Mouse (Mus musculus) liver, adult 2 months (tissue): ENCODE measurements around the gene Tab1. TPM values are rescaled to one million over a fixed set of nuclear protein-coding genes. Genes with fewer than 3 reads are reported as not detected.

ENCODE experiments used
- DNase-seq: peaks from one replicate; pipeline ENCODE4 v3.0.0-alpha.2; 2011; ENCODE audit warnings: low read depth, low spot score; ENCODE audit errors: extremely low read depth
- H3K27ac ChIP-seq: fragments of 200-500 bp; replicated peaks from 2 replicates; pipeline ENCODE4 v1.5.1; 2012; ENCODE audit warnings: low read depth, mild to moderate bottlenecking, control low read depth, inconsistent platforms, low read length; ENCODE audit not compliant: insufficient read depth
- H3K27me3 ChIP-seq: fragments of 200-500 bp; 2 replicates; pipeline ENCODE4 v1.6.1; 2012; ENCODE audit warnings: mild to moderate bottlenecking, moderate library complexity, low read length, inconsistent platforms; ENCODE audit not compliant: control insufficient read depth, insufficient read depth
- H3K36me3 ChIP-seq: fragments of 200-500 bp; 2 replicates; pipeline ENCODE4 v1.6.1; 2012; ENCODE audit warnings: low read length, inconsistent platforms; ENCODE audit not compliant: control insufficient read depth, insufficient read depth
- H3K4me1 ChIP-seq: fragments of 200-500 bp; 2 replicates; pipeline ENCODE4 v1.6.1; 2011; ENCODE audit warnings: low read length; ENCODE audit not compliant: control insufficient read depth, insufficient read depth
- H3K4me3 ChIP-seq: fragments of 200-500 bp; 2 replicates; pipeline ENCODE4 v1.5.1; 2011; ENCODE audit warnings: low read depth, mild to moderate bottlenecking, control low read depth, low read length, moderate library complexity; ENCODE audit not compliant: insufficient read depth
- H3K79me2 ChIP-seq: fragments of 200-500 bp; 2 replicates; pipeline ENCODE4 v1.6.1; 2012; ENCODE audit warnings: inconsistent platforms, mild to moderate bottlenecking, low read length, moderate library complexity; ENCODE audit not compliant: control insufficient read depth, insufficient read depth
- H3K9ac ChIP-seq: fragments of 200-500 bp; 2 replicates; pipeline ENCODE4 v1.6.1; 2012; ENCODE audit warnings: low read depth, mild to moderate bottlenecking, control low read depth, inconsistent platforms, low read length
- CTCF ChIP-seq: fragments of 200-500 bp; IDR thresholded peaks from 2 replicates; pipeline ENCODE4 v1.5.1; 2011; ENCODE audit warnings: low read depth, low read length, control low read depth
- POLR2A ChIP-seq: fragments of 200-500 bp; IDR thresholded peaks from 2 replicates; pipeline ENCODE4 v1.6.1; 2011; ENCODE audit warnings: low read length, control low read depth; ENCODE audit not compliant: insufficient read depth; ENCODE audit errors: extremely low read depth
- WGBS: fragments of 180-500 bp; shearing (Covaris S2); methylation state at CpG from one replicate; pipeline ENCODE4 v1.1.7; 2018; 5-methylcytosine and 5-hydroxymethylcytosine counted together
- polyA plus RNA-seq: library from polyadenylated mRNA; depleted of rRNA; stranded (reverse); fragments of >200 nt; gene quantifications from 2 replicates; pipeline ENCODE4 v1.2.3, GENCODE M21; 2012
- total RNA-seq: library from RNA; depleted of rRNA; stranded (reverse); fragments of >200 nt; gene quantifications from 2 replicates; pipeline ENCODE4 v1.2.3, GENCODE M21; 2014

Tab1 gene
- total and polyA plus RNA-seq, 2 experiments: 4.1 to 5.0 TPM

DNA sequence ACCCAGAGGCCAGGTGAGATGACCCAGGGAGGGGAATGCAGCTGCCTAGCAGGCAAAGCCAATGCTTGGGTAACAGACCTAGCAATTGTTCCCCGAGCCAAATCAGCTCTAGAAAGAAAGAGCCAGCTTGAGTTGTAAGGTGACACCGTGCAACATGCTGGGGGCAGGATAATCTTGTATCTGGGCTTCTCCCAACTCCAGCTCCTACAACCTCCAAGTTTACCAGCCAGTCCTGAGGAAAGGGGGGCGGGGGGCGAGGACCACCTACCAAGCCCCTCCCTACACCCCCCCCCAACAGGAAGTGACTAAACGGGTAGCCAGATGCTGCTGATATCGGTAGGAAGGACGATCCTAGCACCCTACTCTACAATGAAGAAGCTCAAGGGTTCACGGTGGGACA, 38.4 kb downstream of the Tab1 start:
- TF ChIP-seq CTCF (no peak), POLR2A (no peak)

DNA sequence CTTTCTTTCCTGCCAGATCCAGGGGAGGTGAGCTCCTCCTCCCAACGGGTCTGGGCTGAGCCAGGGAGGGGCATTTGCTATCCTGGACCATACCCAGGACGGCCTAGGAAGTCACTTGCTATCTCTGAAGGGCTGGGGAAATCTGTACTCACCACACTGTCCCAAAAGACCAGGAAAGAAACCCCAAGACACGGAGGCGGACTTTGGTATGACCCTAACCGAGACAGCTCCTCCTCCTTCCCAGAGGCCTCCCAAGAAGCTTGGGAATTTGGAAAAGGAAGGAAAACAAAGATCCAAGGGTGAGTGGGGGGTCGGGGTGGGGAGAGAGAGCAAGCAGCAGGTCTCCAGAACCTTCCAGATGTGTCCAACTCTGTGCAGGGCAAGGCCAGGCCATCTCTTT, 38.9 kb downstream of the Tab1 start:
- Histone ChIP-seq H3K9ac (no peak overlapping the region), H3K27ac (no peak overlapping the region), H3K4me3 (no peak overlapping the region), H3K36me3 (no peaks in the 10 kb centered on the region), H3K4me1 (no peaks in the 10 kb centered on the region), H3K79me2 (no peaks in the 10 kb centered on the region), H3K27me3 (peaks cover 8% of the 10 kb centered on the region)
- no peak for DNase-seq
- no peak for TF ChIP-seq POLR2A
- TF ChIP-seq CTCF: no peak
- WGBS: 61% methylated on average over 6 of the region's 6 CpGs

More for the DNA sequence above, 38.4 kb downstream of the Tab1 start:
- Histone ChIP-seq H3K79me2 (no peaks in the 10 kb centered on the region), H3K4me1 (no peaks in the 10 kb centered on the region), H3K27ac (no peak overlapping the region), H3K36me3 (no peaks in the 10 kb centered on the region), H3K27me3 (peaks cover 8% of the 10 kb centered on the region), H3K4me3 (no peak overlapping the region), H3K9ac (no peak overlapping the region)
- DNase-seq: no peak
- 43% methylated on average over 8 of the region's 8 CpGs for WGBS

DNA sequence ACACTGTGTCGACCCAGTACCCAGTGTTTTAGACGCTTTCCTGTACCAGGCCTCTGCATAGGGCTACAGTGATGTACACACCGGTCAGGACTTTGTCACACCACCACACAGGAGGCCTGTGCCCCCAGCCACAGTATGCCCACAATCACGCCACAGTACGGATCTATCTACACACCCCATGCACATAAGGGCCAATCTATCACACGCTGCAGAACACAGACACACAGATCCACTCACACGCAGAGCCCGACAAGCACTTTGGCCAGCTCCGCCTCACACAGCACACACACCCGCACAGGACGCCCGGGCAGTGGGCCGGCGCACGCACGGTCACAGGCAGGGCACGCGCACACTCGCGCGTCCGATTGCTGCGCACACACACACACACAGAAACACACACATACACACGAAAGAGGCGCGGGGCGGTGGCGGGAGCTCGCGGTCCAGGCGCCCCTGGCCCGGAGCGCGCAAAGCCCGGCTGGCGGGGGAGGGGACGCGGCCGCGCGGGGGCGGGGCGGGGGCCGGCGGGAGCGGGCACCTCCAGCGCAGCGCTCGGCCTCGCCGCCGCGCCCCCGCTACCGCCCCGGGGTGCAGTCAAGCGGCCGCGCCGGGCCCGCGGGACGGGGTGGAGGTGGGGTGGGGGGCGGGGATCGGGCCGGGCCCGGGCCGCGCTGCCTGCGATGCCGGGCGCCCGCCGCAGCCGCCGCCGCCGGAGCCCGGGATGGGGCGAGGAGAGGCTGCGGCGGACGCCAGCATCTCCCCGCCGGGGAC, 40.3 kb downstream of the Tab1 start, which contains the start of gene Mgat3:
Gene Mgat3, plus strand, starts transcription at position 721 of the 771 bp plus-strand sequence.
- 4% methylated on average over 57 of the region's 85 CpGs for WGBS
- H3K4me3 ChIP-seq: peak within 1 kb of the TSS; percentile 49
- H3K79me2 ChIP-seq: no peaks in the 10 kb centered on the region
- no peaks in the 10 kb centered on the region for H3K4me1 ChIP-seq
- H3K36me3 ChIP-seq: no peaks in the 10 kb centered on the region
- no peak for DNase-seq
- H3K27ac ChIP-seq: no peak within 1 kb of the TSS
- peaks cover 8% of the 10 kb centered on the region for H3K27me3 ChIP-seq
- peak within 1 kb of the TSS; percentile 35 for H3K9ac ChIP-seq
- no peak for TF ChIP-seq POLR2A
- no peak for TF ChIP-seq CTCF

DNA sequence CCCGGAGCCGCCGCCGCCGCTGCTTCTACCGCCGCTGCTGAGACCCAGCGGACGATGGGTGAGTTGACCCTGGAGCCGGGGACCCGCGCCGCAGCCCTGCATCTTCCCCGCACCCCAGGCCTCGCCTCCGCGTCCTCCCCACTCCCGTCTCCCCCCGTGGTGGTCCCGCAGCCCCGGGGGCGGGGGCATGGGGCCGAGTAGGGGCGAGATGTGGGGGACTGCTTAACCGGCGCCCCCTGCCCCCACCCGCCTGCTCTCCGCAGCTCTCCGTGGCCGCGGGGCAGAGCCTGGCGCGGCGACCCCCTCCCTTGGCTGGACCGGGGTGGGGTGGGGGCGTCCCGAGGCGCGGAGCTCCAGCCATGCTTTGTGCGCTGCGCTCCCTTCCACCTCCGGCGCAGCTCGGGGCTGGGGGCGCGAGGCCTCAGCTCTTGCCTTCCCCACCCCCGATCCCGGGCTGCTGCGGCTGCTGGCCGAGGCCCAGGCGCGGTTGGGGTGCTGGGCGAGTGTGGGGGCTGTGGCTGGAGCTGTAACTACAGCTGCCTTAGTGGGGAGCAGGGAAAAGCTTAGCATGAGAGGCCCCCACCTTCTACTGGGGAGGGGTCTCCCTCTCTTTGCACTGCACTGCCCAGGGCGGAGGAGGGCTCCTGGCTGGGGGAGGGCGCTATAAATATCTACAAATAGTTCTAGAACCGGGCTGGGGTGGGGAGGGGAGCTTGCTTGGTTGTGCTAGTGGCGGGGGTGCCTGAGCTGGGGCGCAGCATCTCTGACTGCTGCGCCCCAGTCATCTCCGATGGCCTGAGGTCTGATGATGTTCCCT, 41.1 kb downstream of the Tab1 start:
- Histone ChIP-seq H3K27ac (no peak overlapping the region), H3K4me1 (no peaks in the 10 kb centered on the region), H3K36me3 (no peaks in the 10 kb centered on the region), H3K27me3 (peaks cover 8% of the 10 kb centered on the region), H3K9ac (peak overlapping the region; percentile 35; the same call in 1 of the 2 replicates), H3K79me2 (no peaks in the 10 kb centered on the region), H3K4me3 (peak overlapping the region; percentile 40; the same call in 1 of the 2 replicates)
- TF ChIP-seq CTCF (no peak), POLR2A (no peak)
- DNase-seq: no peak
- WGBS: 10% methylated on average over 40 of the region's 60 CpGs

DNA sequence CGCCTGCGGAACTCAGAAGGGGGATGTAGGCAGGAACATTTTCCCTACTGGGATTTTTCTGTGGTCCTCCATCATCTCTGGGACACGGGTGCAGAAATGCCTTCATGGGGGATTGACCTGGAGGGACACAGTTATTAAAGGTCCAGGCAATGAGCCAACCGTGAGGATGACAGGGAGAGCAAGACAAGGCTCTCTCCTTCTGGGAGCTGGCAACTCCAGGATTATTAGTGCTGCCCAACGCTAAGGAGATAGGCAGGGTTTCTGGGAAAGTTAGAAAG, 41.6 kb downstream of the Tab1 start:
- 40% methylated on average over 5 of the region's 5 CpGs for WGBS
- TF ChIP-seq POLR2A: no peak
- no peak for TF ChIP-seq CTCF
- Histone ChIP-seq H3K36me3 (no peaks in the 10 kb centered on the region), H3K4me1 (no peaks in the 10 kb centered on the region), H3K27ac (no peak overlapping the region), H3K27me3 (peaks cover 8% of the 10 kb centered on the region), H3K79me2 (no peaks in the 10 kb centered on the region), H3K9ac (no peak overlapping the region), H3K4me3 (no peak overlapping the region)
- no peak for DNase-seq

DNA sequence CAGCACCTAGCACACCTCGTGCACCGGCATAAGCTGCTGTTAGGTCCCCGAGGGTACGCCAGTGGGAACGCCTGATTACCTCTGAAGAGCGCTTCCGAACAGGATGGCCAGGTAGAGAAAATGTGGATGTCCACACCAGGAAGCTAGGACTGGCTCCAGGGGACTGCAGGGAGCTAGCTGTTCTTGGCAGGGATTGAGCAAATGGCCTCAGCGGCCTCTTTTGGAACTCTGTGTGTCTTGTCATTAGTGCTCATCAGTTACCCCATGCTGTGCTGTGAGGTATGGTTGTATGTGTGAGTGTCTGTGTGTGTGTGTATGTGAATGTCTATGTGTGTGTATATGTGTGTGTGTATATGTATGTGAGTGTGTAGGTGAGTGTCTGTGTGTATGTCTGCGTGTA, 42.4 kb downstream of the Tab1 start:
- DNase-seq: no peak
- Histone ChIP-seq H3K36me3 (no peaks in the 10 kb centered on the region), H3K4me1 (no peaks in the 10 kb centered on the region), H3K79me2 (no peaks in the 10 kb centered on the region), H3K27ac (no peak overlapping the region), H3K4me3 (no peak overlapping the region), H3K9ac (no peak overlapping the region), H3K27me3 (peaks cover 8% of the 10 kb centered on the region)
- WGBS: 87% methylated on average over 9 of the region's 9 CpGs
- TF ChIP-seq POLR2A: no peak
- no peak for TF ChIP-seq CTCF
